Mouse (Mus musculus): ENCODE results near the gene Coro1c.

- TF ChIP-seq CTCF (IDR thresholded peaks at IDR 0.05; ENCODE audit: control insufficient read depth, insufficient read depth, insufficient replicate concordance, low read depth, low read length) (no peak), POLR2A (IDR thresholded peaks at IDR 0.05; ENCODE audit: control insufficient read depth, low read depth, low read length) (no peak)
Measured at GRCm38 (mm10) chr5:113906958-113907735, 1.4 kb downstream of the Coro1c start.

Measured in testis, adult 2 months (tissue).